Mouse (Mus musculus) urinary bladder, adult 2 months (tissue): ENCODE results near the gene Gm20388. TPM values are rescaled to one million over a fixed set of nuclear protein-coding genes. Genes with fewer than 3 reads are reported as not detected.

Experiments used
- DNase-seq: peaks from one replicate; pipeline ENCODE4 v3.0.0; 2022; ENCODE audit warnings: low spot score
- polyA plus RNA-seq: library from polyadenylated mRNA; depleted of rRNA; stranded (reverse); fragments of >200 nt; gene quantifications from 2 replicates; pipeline ENCODE4 v1.2.3, GENCODE M21; 2012

Gm20388 gene
- polyA plus RNA-seq, 1 experiment: 50.2 TPM

- DNase-seq: no peak
Measured at GRCm38 (mm10) chr8:124259925-124260324, 4349.3 kb downstream of the Gm20388 start.

- DNase-seq: no peak
Measured at GRCm38 (mm10) chr8:124260371-124260770, 4349.7 kb downstream of the Gm20388 start.

GRCm38 (mm10) chr8:124263058-124263457 is 4352.4 kb downstream of the Gm20388 start:
- DNase-seq: no peak

GRCm38 (mm10) chr8:124264032-124264431 is 4353.4 kb downstream of the Gm20388 start:
- no peak for DNase-seq

- DNase-seq: no peak
Measured at GRCm38 (mm10) chr8:124264671-124265070, 4354.0 kb downstream of the Gm20388 start.

- DNase-seq: peak; percentile 62
Measured at GRCm38 (mm10) chr8:124265130-124265529, 4354.5 kb downstream of the Gm20388 start.

- DNase-seq: no peak
Measured at GRCm38 (mm10) chr8:124265798-124266197, 4355.2 kb downstream of the Gm20388 start.

- DNase-seq: no peak
Measured at GRCm38 (mm10) chr8:124267206-124267605, 4356.6 kb downstream of the Gm20388 start.

GRCm38 (mm10) chr8:124270504-124270903 is 4359.9 kb downstream of the Gm20388 start:
- no peak for DNase-seq

GRCm38 (mm10) chr8:124270904-124271303 is 4360.3 kb downstream of the Gm20388 start:
- DNase-seq: no peak

- DNase-seq: no peak
Measured at GRCm38 (mm10) chr8:124271518-124271917, 4360.9 kb downstream of the Gm20388 start.

GRCm38 (mm10) chr8:124272792-124273191 is 4362.2 kb downstream of the Gm20388 start:
- no peak for DNase-seq

- no peak for DNase-seq
Measured at GRCm38 (mm10) chr8:124273606-124274218, 4363.1 kb downstream of the Gm20388 start.

- no peak for DNase-seq
Measured at GRCm38 (mm10) chr8:124274441-124275120, 4363.9 kb downstream of the Gm20388 start.

GRCm38 (mm10) chr8:124275377-124276071 is 4364.9 kb downstream of the Gm20388 start:
- DNase-seq: no peak

- DNase-seq: no peak
Measured at GRCm38 (mm10) chr8:124277951-124278910, 4367.6 kb downstream of the Gm20388 start.

- no peak for DNase-seq
Measured at GRCm38 (mm10) chr8:124278956-124279689, 4368.5 kb downstream of the Gm20388 start.

- DNase-seq: no peak
Measured at GRCm38 (mm10) chr8:124279690-124279985, 4369.0 kb downstream of the Gm20388 start.

- no peak for DNase-seq
Measured at GRCm38 (mm10) chr8:124281700-124282541, 4371.3 kb downstream of the Gm20388 start.
